Mouse (Mus musculus) myocyte (in vitro differentiated cells): Measurements from ENCODE around the gene Serinc2. TPM values are rescaled to one million over a fixed set of nuclear protein-coding genes. Genes with fewer than 3 reads are reported as not detected.

Experiments used
- H3K27me3 ChIP-seq: one replicate; pipeline ENCODE4 v1.6.1; 2011; ENCODE audit not compliant: control insufficient read depth, insufficient read depth, insufficient read length
- H3K36me3 ChIP-seq: one replicate; pipeline ENCODE4 v1.6.1; 2011; ENCODE audit not compliant: control insufficient read depth, insufficient read depth
- H3K4me2 ChIP-seq: one replicate; pipeline ENCODE4 v1.6.1; 2011; ENCODE audit warnings: low read depth, control low read depth
- H3K4me3 ChIP-seq: one replicate; pipeline ENCODE4 v1.5.1; 2011; ENCODE audit warnings: mild to moderate bottlenecking, control low read depth, moderate library complexity
- H3K79me2 ChIP-seq: one replicate; pipeline ENCODE4 v1.6.1; 2011; ENCODE audit not compliant: control insufficient read depth, insufficient read depth
- H3ac ChIP-seq: one replicate; pipeline ENCODE4 v1.6.1; 2011; ENCODE audit not compliant: control insufficient read depth, insufficient read length
- CEBPB ChIP-seq: IDR thresholded peaks from 2 replicates; pipeline ENCODE4 v1.6.1; 2011; ENCODE audit warnings: mild to moderate bottlenecking, moderate library complexity; ENCODE audit not compliant: poor library complexity, insufficient read depth, severe bottlenecking
- E2F4 ChIP-seq: IDR thresholded peaks from one replicate; pipeline ENCODE4 v1.6.1; 2011; ENCODE audit warnings: mild to moderate bottlenecking, control low read depth, moderate library complexity; ENCODE audit not compliant: insufficient read depth
- MAX ChIP-seq: IDR thresholded peaks from one replicate; pipeline ENCODE4 v1.6.1; 2011; ENCODE audit warnings: low read depth, mild to moderate bottlenecking, control low read depth
- MYOD1 ChIP-seq, 3 experiments: IDR thresholded peaks; one replicate each; pipeline ENCODE4 v1.6.1; 2011; ENCODE audit warnings: control low read depth in 2 of 3, low read depth in 2 of 3, mild to moderate bottlenecking in 2 of 3, moderate library complexity in 1 of 3; ENCODE audit not compliant: insufficient read length in 2 of 3, control insufficient read depth in 1 of 3
- MYOG ChIP-seq, 3 experiments: IDR thresholded peaks; one replicate each; pipeline ENCODE4 v1.6.1; 2011; ENCODE audit warnings: control low read depth in 2 of 3, low read depth in 2 of 3, mild to moderate bottlenecking in 2 of 3; ENCODE audit not compliant: insufficient read length in 2 of 3, control insufficient read depth in 1 of 3, insufficient read depth in 1 of 3
- POLR2A ChIP-seq: IDR thresholded peaks from one replicate; pipeline ENCODE4 v1.6.1; 2011; ENCODE audit warnings: low read depth, mild to moderate bottlenecking, control low read depth, moderate library complexity; ENCODE audit not compliant: insufficient read length
- POLR2AphosphoS2 ChIP-seq: IDR thresholded peaks from one replicate; pipeline ENCODE4 v1.6.1; 2011; ENCODE audit warnings: low read depth, control low read depth; ENCODE audit not compliant: insufficient read length
- REST ChIP-seq: IDR thresholded peaks from one replicate; pipeline ENCODE4 v1.6.1; 2011; ENCODE audit warnings: mild to moderate bottlenecking, control low read depth, moderate library complexity; ENCODE audit not compliant: insufficient read depth, insufficient read length
- SRF ChIP-seq: IDR thresholded peaks from one replicate; pipeline ENCODE4 v1.6.1; 2011; ENCODE audit warnings: low read depth; ENCODE audit not compliant: control insufficient read depth, insufficient read length
- TCF12 ChIP-seq: IDR thresholded peaks from one replicate; pipeline ENCODE4 v1.6.1; 2011; ENCODE audit warnings: mild to moderate bottlenecking, control low read depth; ENCODE audit not compliant: poor library complexity, insufficient read depth, severe bottlenecking
- TCF3 ChIP-seq: IDR thresholded peaks from one replicate; pipeline ENCODE4 v1.6.1; 2011; ENCODE audit warnings: low read depth, control low read depth; ENCODE audit not compliant: insufficient read length
- USF1 ChIP-seq: IDR thresholded peaks from one replicate; pipeline ENCODE4 v1.6.1; 2011; ENCODE audit warnings: low read depth, mild to moderate bottlenecking, control low read depth, moderate library complexity
- polyA plus RNA-seq: library from polyadenylated mRNA; unstranded; fragments of >200 nt; fragmentation: generic; extraction: Trizol; gene quantifications from one replicate; pipeline ENCODE4 v1.2.1, GENCODE M21; 2012; ENCODE audit warnings: missing spikeins

Gene Serinc2
- polyA plus RNA-seq, 1 experiment = 120 TPM

- no peaks in the 10 kb centered on the region for H3K27me3 ChIP-seq
- H3K79me2 ChIP-seq = peaks cover 4% of the 10 kb centered on the region
- peak overlapping the region; percentile 88 for H3K4me2 ChIP-seq
- TF ChIP-seq MAX (no peak), MYOD1 (IDR thresholded peaks at IDR 0.05; ENCODE audit: control insufficient read depth in 1 of 3, insufficient read length in 2 of 3, low read depth in 2 of 3) (no peak), E2F4 (no peak), TCF12 (no peak), SRF (no peak), MYOG (IDR thresholded peaks at IDR 0.05; ENCODE audit: control insufficient read depth in 1 of 3, insufficient read depth in 1 of 3, insufficient read length in 2 of 3, low read depth in 2 of 3) (peak in 1 of 3 experiments; percentile 13), POLR2A (peak; percentile 51), POLR2AphosphoS2 (peak; percentile 59)
- peak overlapping the region; percentile 15 for H3ac ChIP-seq
- no peaks in the 10 kb centered on the region for H3K36me3 ChIP-seq
- H3K4me3 ChIP-seq = peak overlapping the region; percentile 91
Measured at GRCm38 (mm10) chr4:130273698-130274345, 5.2 kb downstream of the Serinc2 start.

GRCm38 (mm10) chr4:130270611-130271347, 8.2 kb downstream of the Serinc2 start:
- peaks cover 4% of the 10 kb centered on the region for H3K79me2 ChIP-seq
- TF ChIP-seq E2F4 (no peak), MYOD1 (IDR thresholded peaks at IDR 0.05; ENCODE audit: control insufficient read depth in 1 of 3, insufficient read length in 2 of 3, low read depth in 2 of 3) (peak in 1 of 3 experiments; percentile 44), MYOG (IDR thresholded peaks at IDR 0.05; ENCODE audit: control insufficient read depth in 1 of 3, insufficient read depth in 1 of 3, insufficient read length in 2 of 3, low read depth in 2 of 3) (peak in 1 of 3 experiments; percentile 61), POLR2AphosphoS2 (no peak), TCF12 (no peak)
- H3K4me2 ChIP-seq = peak overlapping the region; percentile 44
- H3K36me3 ChIP-seq = no peaks in the 10 kb centered on the region
- H3K27me3 ChIP-seq = no peaks in the 10 kb centered on the region
- H3K4me3 ChIP-seq = no peak overlapping the region
- no peak overlapping the region for H3ac ChIP-seq

- Histone ChIP-seq H3K27me3 (no peaks in the 10 kb centered on the region), H3K79me2 (peaks cover 4% of the 10 kb centered on the region), H3K4me2 (peak overlapping the region; percentile 44), H3K36me3 (no peaks in the 10 kb centered on the region), H3ac (no peak overlapping the region), H3K4me3 (no peak overlapping the region)
- TF ChIP-seq MYOG (IDR thresholded peaks at IDR 0.05; ENCODE audit: control insufficient read depth in 1 of 3, insufficient read depth in 1 of 3, insufficient read length in 2 of 3, low read depth in 2 of 3) = peak in 1 of 3 experiments; percentile 62
- no peak for TF ChIP-seq TCF3
- TF ChIP-seq TCF12 = peak; percentile 12
- TF ChIP-seq SRF = no peak
- no peak for TF ChIP-seq USF1
- peak in 2 of 3 experiments; percentile 4 to 72 for TF ChIP-seq MYOD1 (IDR thresholded peaks at IDR 0.05; ENCODE audit: control insufficient read depth in 1 of 3, insufficient read length in 2 of 3, low read depth in 2 of 3)
- TF ChIP-seq POLR2AphosphoS2 = peak; percentile 29
- no peak for TF ChIP-seq E2F4
Measured at GRCm38 (mm10) chr4:130270089-130270488, 8.9 kb downstream of the Serinc2 start.

GRCm38 (mm10) chr4:130268736-130269135, 10.3 kb downstream of the Serinc2 start:
- Histone ChIP-seq H3K36me3 (no peaks in the 10 kb centered on the region), H3K27me3 (no peaks in the 10 kb centered on the region), H3K4me3 (no peak overlapping the region), H3K79me2 (peaks cover 4% of the 10 kb centered on the region), H3ac (no peak overlapping the region), H3K4me2 (no peak overlapping the region)
- TF ChIP-seq MYOG (IDR thresholded peaks at IDR 0.05; ENCODE audit: control insufficient read depth in 1 of 3, insufficient read depth in 1 of 3, insufficient read length in 2 of 3, low read depth in 2 of 3) = no peak
- no peak for TF ChIP-seq POLR2A
- no peak for TF ChIP-seq MYOD1 (IDR thresholded peaks at IDR 0.05; ENCODE audit: control insufficient read depth in 1 of 3, insufficient read length in 2 of 3, low read depth in 2 of 3)
- no peak for TF ChIP-seq TCF12
- no peak for TF ChIP-seq CEBPB
- TF ChIP-seq REST = no peak
- no peak for TF ChIP-seq E2F4
- TF ChIP-seq USF1 = no peak
- TF ChIP-seq SRF = no peak
- no peak for TF ChIP-seq TCF3
- no peak for TF ChIP-seq MAX
- TF ChIP-seq POLR2AphosphoS2 = no peak

GRCm38 (mm10) chr4:130267069-130267468, 11.9 kb downstream of the Serinc2 start:
- Histone ChIP-seq H3K79me2 (no peaks in the 10 kb centered on the region), H3K4me3 (no peak overlapping the region), H3K36me3 (peaks cover 1% of the 10 kb centered on the region), H3K4me2 (no peak overlapping the region), H3K27me3 (no peaks in the 10 kb centered on the region), H3ac (no peak overlapping the region)
- TF ChIP-seq CEBPB = no peak
- TF ChIP-seq POLR2AphosphoS2 = no peak
- no peak for TF ChIP-seq REST
- no peak for TF ChIP-seq MAX
- TF ChIP-seq POLR2A = no peak
- no peak for TF ChIP-seq USF1
- no peak for TF ChIP-seq TCF12
- TF ChIP-seq SRF = no peak
- no peak for TF ChIP-seq E2F4
- no peak for TF ChIP-seq MYOD1 (IDR thresholded peaks at IDR 0.05; ENCODE audit: control insufficient read depth in 1 of 3, insufficient read length in 2 of 3, low read depth in 2 of 3)
- no peak for TF ChIP-seq MYOG (IDR thresholded peaks at IDR 0.05; ENCODE audit: control insufficient read depth in 1 of 3, insufficient read depth in 1 of 3, insufficient read length in 2 of 3, low read depth in 2 of 3)
- TF ChIP-seq TCF3 = no peak
